Mouse (Mus musculus): ENCODE results near the gene Cox19. TPM values are rescaled to one million over a fixed set of nuclear protein-coding genes. Genes with fewer than 3 reads are reported as not detected.

The Cox19 gene
- polyA plus RNA-seq, 1 experiment: 61.9 TPM

GRCm38 (mm10) chr5:139365827-139366226 is 14.6 kb upstream of the Cox19 start:
- TF ChIP-seq POLR2A (IDR thresholded peaks at IDR 0.05; ENCODE audit: borderline replicate concordance, extremely low read depth, low read depth, low read length) (no peak), CTCF (IDR thresholded peaks at IDR 0.05; ENCODE audit: insufficient read depth, low read length) (no peak)
- H3K4me1 ChIP-seq (ENCODE audit: control insufficient read depth, insufficient read depth, low read length): peaks cover 25% of the 10 kb centered on the region
- no peak overlapping the region for H3K4me3 ChIP-seq (replicated peaks; ENCODE audit: extremely low read depth, low read depth, low read length)
- 64% methylated on average over 1 of the region's 1 CpGs for WGBS
- no peak for DNase-seq

DNA sequence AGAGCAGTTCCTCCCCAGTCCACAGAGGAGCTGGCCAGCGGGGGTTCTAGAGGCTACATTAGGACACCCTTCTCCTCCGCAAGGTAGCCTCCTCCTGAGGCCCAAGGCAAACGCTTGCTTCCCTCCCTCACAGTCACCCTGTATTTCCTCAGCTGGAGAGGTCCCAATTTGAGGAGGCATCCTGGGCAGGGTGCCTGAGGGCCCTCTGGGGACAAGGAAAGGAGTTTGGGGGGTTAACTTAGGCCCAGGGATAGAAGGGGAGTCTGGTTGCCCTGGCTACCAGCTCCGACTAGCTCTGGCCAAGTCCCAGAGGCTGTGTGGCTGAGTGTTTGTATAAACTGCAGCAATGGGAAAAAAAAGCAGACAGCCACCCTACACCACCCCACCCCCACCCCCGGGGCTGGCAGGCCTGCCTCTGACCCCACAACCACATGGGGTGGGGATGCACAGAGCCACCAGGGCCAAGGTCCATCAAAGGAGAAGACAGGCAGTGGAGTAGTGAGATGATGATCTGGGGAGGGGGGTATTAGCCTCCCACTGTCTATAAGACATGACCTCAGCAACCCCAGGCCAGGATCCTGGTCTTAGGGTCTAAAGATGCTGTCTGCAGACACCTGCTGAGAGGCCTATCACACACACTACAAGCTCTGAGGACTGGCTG is 13.8 kb upstream of the Cox19 start:
- DNase-seq: peak; percentile 77
- no peak overlapping the region for H3K4me3 ChIP-seq (replicated peaks; ENCODE audit: extremely low read depth, low read depth, low read length)
- peaks cover 17% of the 10 kb centered on the region for H3K4me1 ChIP-seq (ENCODE audit: control insufficient read depth, insufficient read depth, low read length)
- 6% methylated on average over 5 of the region's 5 CpGs for WGBS
- no peak for TF ChIP-seq POLR2A (IDR thresholded peaks at IDR 0.05; ENCODE audit: borderline replicate concordance, extremely low read depth, low read depth, low read length)
- no peak for TF ChIP-seq CTCF (IDR thresholded peaks at IDR 0.05; ENCODE audit: insufficient read depth, low read length)

GRCm38 (mm10) chr5:139364260-139364910 is 13.2 kb upstream of the Cox19 start:
- H3K4me3 ChIP-seq (replicated peaks; ENCODE audit: extremely low read depth, low read depth, low read length): peak overlapping the region; percentile 6
- 5% methylated on average over 12 of the region's 12 CpGs for WGBS
- peaks cover 17% of the 10 kb centered on the region for H3K4me1 ChIP-seq (ENCODE audit: control insufficient read depth, insufficient read depth, low read length)
- DNase-seq: peak; percentile 96
- TF ChIP-seq CTCF (IDR thresholded peaks at IDR 0.05; ENCODE audit: insufficient read depth, low read length): peak; percentile 99
- peak; percentile 53; the same call in 1 of the 2 replicates for TF ChIP-seq POLR2A (IDR thresholded peaks at IDR 0.05; ENCODE audit: borderline replicate concordance, extremely low read depth, low read depth, low read length)

DNA sequence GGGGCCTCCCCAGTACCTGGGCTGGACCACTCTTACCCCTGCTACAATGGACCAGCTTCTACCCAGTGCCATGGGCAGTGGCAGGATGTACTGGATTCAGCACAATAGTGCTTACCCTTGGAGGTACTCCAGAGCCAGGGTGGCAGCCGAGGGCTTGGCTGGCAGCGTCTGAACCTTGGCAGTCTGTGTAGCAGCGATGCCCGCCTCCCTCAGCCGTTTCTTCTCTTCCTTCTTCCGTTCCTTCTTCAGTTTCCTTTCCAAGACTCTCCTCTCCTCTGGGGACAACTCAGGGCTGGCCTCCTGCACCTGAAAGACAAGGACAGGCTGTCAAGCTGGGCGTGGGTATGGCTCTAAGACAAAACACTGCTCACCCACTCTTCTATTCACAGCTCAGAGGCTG is 12.6 kb upstream of the Cox19 start:
- no peak for TF ChIP-seq CTCF (IDR thresholded peaks at IDR 0.05; ENCODE audit: insufficient read depth, low read length)
- no peak for TF ChIP-seq POLR2A (IDR thresholded peaks at IDR 0.05; ENCODE audit: borderline replicate concordance, extremely low read depth, low read depth, low read length)
- Histone ChIP-seq H3K4me3 (replicated peaks; ENCODE audit: extremely low read depth, low read depth, low read length) (no peak overlapping the region), H3K4me1 (ENCODE audit: control insufficient read depth, insufficient read depth, low read length) (peaks cover 17% of the 10 kb centered on the region)
- WGBS: 17% methylated on average over 7 of the region's 7 CpGs
- DNase-seq: no peak

GRCm38 (mm10) chr5:139359244-139359643 is 8.0 kb upstream of the Cox19 start:
- WGBS: 80% methylated on average over 5 of the region's 5 CpGs
- no peak overlapping the region for H3K4me3 ChIP-seq (replicated peaks; ENCODE audit: extremely low read depth, low read depth, low read length)
- no peak for TF ChIP-seq POLR2A (IDR thresholded peaks at IDR 0.05; ENCODE audit: borderline replicate concordance, extremely low read depth, low read depth, low read length)
- TF ChIP-seq CTCF (IDR thresholded peaks at IDR 0.05; ENCODE audit: insufficient read depth, low read length): no peak
- no peak for DNase-seq
- H3K4me1 ChIP-seq (ENCODE audit: control insufficient read depth, insufficient read depth, low read length): no peaks in the 10 kb centered on the region

- WGBS: 75% methylated on average over 2 of the region's 2 CpGs
- TF ChIP-seq POLR2A (IDR thresholded peaks at IDR 0.05; ENCODE audit: borderline replicate concordance, extremely low read depth, low read depth, low read length): no peak
- TF ChIP-seq CTCF (IDR thresholded peaks at IDR 0.05; ENCODE audit: insufficient read depth, low read length): peak; percentile 78
- no peak for DNase-seq
- Histone ChIP-seq H3K4me1 (ENCODE audit: control insufficient read depth, insufficient read depth, low read length) (no peaks in the 10 kb centered on the region), H3K4me3 (replicated peaks; ENCODE audit: extremely low read depth, low read depth, low read length) (no peak overlapping the region)
Observed at GRCm38 (mm10) chr5:139358653-139359052, 7.4 kb upstream of the Cox19 start.

GRCm38 (mm10) chr5:139355235-139355772 is 4.1 kb upstream of the Cox19 start:
- TF ChIP-seq CTCF (IDR thresholded peaks at IDR 0.05; ENCODE audit: insufficient read depth, low read length) (peak; percentile 99), POLR2A (IDR thresholded peaks at IDR 0.05; ENCODE audit: borderline replicate concordance, extremely low read depth, low read depth, low read length) (no peak)
- 34% methylated on average over 19 of the region's 19 CpGs for WGBS
- H3K4me3 ChIP-seq (replicated peaks; ENCODE audit: extremely low read depth, low read depth, low read length): no peak overlapping the region
- no peaks in the 10 kb centered on the region for H3K4me1 ChIP-seq (ENCODE audit: control insufficient read depth, insufficient read depth, low read length)
- peak; percentile 81 for DNase-seq

- Histone ChIP-seq H3K4me1 (ENCODE audit: control insufficient read depth, insufficient read depth, low read length) (no peaks in the 10 kb centered on the region), H3K4me3 (replicated peaks; ENCODE audit: extremely low read depth, low read depth, low read length) (no peak overlapping the region)
- TF ChIP-seq POLR2A (IDR thresholded peaks at IDR 0.05; ENCODE audit: borderline replicate concordance, extremely low read depth, low read depth, low read length): no peak
- TF ChIP-seq CTCF (IDR thresholded peaks at IDR 0.05; ENCODE audit: insufficient read depth, low read length): no peak
- WGBS: 83% methylated on average over 11 of the region's 11 CpGs
- DNase-seq: no peak
Observed at GRCm38 (mm10) chr5:139353946-139354345, 2.7 kb upstream of the Cox19 start.

- WGBS: 50% methylated on average over 10 of the region's 10 CpGs
Observed at GRCm38 (mm10) chr5:139353496-139353895, 2.3 kb upstream of the Cox19 start.

More at GRCm38 (mm10) chr5:139353496-139353895, 2.3 kb upstream of the Cox19 start:
- no peak for TF ChIP-seq CTCF (IDR thresholded peaks at IDR 0.05; ENCODE audit: insufficient read depth, low read length)
- no peak for TF ChIP-seq POLR2A (IDR thresholded peaks at IDR 0.05; ENCODE audit: borderline replicate concordance, extremely low read depth, low read depth, low read length)
- no peaks in the 10 kb centered on the region for H3K4me1 ChIP-seq (ENCODE audit: control insufficient read depth, insufficient read depth, low read length)
- no peak overlapping the region for H3K4me3 ChIP-seq (replicated peaks; ENCODE audit: extremely low read depth, low read depth, low read length)
- no peak for DNase-seq

Measured in lung, adult 2 months (tissue).